Mouse (Mus musculus) thymus, adult 2 months (tissue): ENCODE results near the gene Trim71.

Source experiments
- CTCF ChIP-seq: fragments of 200-500 bp; IDR thresholded peaks from 2 replicates; pipeline ENCODE4 v1.5.1; 2012; ENCODE audit warnings: mild to moderate bottlenecking, control low read depth, low read length, moderate library complexity, borderline replicate concordance; ENCODE audit not compliant: control insufficient read depth, poor library complexity, insufficient read depth; ENCODE audit errors: extremely low read depth
- POLR2A ChIP-seq: fragments of 200-500 bp; IDR thresholded peaks from 2 replicates; pipeline ENCODE4 v1.6.1; 2012; ENCODE audit warnings: mild to moderate bottlenecking, low read length, control low read depth, moderate library complexity; ENCODE audit not compliant: control insufficient read depth, poor library complexity, insufficient read depth; ENCODE audit errors: extremely low read depth

GRCm38 (mm10) chr9:114486808-114487207, 77.4 kb downstream of the Trim71 start:
- TF ChIP-seq CTCF, result no peak
- TF ChIP-seq POLR2A, result no peak
